Mouse (Mus musculus) bone marrow, adult 2 months (tissue): ENCODE data around the gene Grifin.

ENCODE experiments used
- CTCF ChIP-seq: fragments of 200-500 bp; IDR thresholded peaks from 2 replicates; pipeline ENCODE4 v1.5.1; 2011; ENCODE audit warnings: low read length, control low read depth; ENCODE audit not compliant: control insufficient read depth, insufficient read depth
- POLR2A ChIP-seq: fragments of 200-500 bp; IDR thresholded peaks from 2 replicates; pipeline ENCODE4 v1.6.1; 2011; ENCODE audit warnings: low read depth, mild to moderate bottlenecking, control low read depth, low read length, borderline replicate concordance; ENCODE audit not compliant: control insufficient read depth

GRCm38 (mm10) chr5:140579221-140579620 is 14.3 kb upstream of the Grifin start:
- TF ChIP-seq POLR2A (no peak), CTCF (no peak)
